16 mouse cellular contexts compared by ENCODE assay signal in the genomic region with DNA sequence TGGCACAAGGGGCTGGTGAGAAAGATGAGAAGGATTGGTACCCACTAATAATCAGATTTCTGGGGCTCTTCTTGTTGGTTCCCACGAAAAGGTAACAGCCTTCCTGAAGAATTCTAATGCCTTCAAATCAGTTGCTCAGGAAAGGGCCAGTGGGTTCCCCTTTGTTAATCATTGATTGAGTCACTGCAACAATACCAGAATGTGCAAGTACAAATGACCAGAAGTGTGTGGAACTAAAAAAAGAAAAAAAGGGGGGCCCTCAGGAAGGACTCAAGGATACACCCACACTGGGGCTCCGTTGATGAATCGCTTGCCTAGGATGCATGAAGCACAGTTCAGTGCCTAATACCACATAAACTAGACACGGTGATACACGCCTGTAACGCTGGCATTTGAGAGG.
DNase-seq lines count a peak whose midpoint lies in the region; ATAC-seq lines count a peak whose summit lies in the region.
"Had no signal": no experiment of that assay in that cellular context is flagged by ENCODE, and none has a peak within 500 bp of the region (broad histone marks: within the 10 kb centered on the region; RNA-seq: fewer than 3 reads in every experiment).

No protein-coding gene starts in this region.

- peak; percentile 71 for DNase-seq in heart, adult 11 months
- no peak for DNase-seq in heart, adult 8-10 months (ENCODE audit: low spot score)
- peak; percentile 33 for DNase-seq in thymus, postnatal 4 days
- DNase-seq in thymus, adult 18-20 months = no peak
- DNase-seq in lung, adult 18-20 months = no peak
- DNase-seq in retina, postnatal 1 day = no peak
- no peak for DNase-seq in frontal cortex, postnatal 14 days (ENCODE audit: low spot score in 2 of 2)
- DNase-seq: adrenal gland, adult 8-10 months; cerebellum, adult 8-10 months; heart, postnatal 4 days; right cerebral cortex, postnatal 25 days had no signal

- H3K4me2 ChIP-seq in liver, embryonic 16.5 days (ENCODE audit: low read depth, low read length) = no peak overlapping the region
- H3K4me2 ChIP-seq: heart, embryonic 11.5 days; limb, embryonic 13.5 days; midbrain, embryonic 13.5 days had no signal

- H3K27me3 ChIP-seq in liver, embryonic 16.5 days (ENCODE audit: control insufficient read depth, insufficient read depth, low read depth, low read length) = peaks cover 7% of the 10 kb centered on the region; the same call in 1 of the 2 replicates
- H3K27me3 ChIP-seq: limb, embryonic 13.5 days; midbrain, embryonic 13.5 days had no signal

- no peak overlapping the region for H3K4me3 ChIP-seq in liver, embryonic 16.5 days (ENCODE audit: low read depth, low read length)
- H3K4me3 ChIP-seq: limb, embryonic 13.5 days; midbrain, embryonic 13.5 days had no signal

- H3K9me3 ChIP-seq in liver, embryonic 16.5 days (replicated peaks; ENCODE audit: control insufficient read depth, low read length) = no peaks in the 10 kb centered on the region
- H3K9me3 ChIP-seq: limb, embryonic 13.5 days; midbrain, embryonic 13.5 days had no signal

- peaks cover 10% of the 10 kb centered on the region for H3K4me1 ChIP-seq in liver, embryonic 16.5 days (ENCODE audit: control insufficient read depth, low read depth, low read length)

- peak overlapping the region; percentile 33; the same call in 1 of the 2 replicates for H3K27ac ChIP-seq in liver, embryonic 16.5 days (ENCODE audit: low read length)
- H3K27ac ChIP-seq: limb, embryonic 13.5 days; midbrain, embryonic 13.5 days had no signal

- peak; percentile 45; the same call in 1 of the 2 replicates for ATAC-seq in liver, embryonic 16.5 days (ENCODE audit: low read depth)
- ATAC-seq: forebrain, embryonic 14.5 days; midbrain, embryonic 13.5 days had no signal

- H3K36me3 ChIP-seq in liver, embryonic 16.5 days (ENCODE audit: control insufficient read depth, insufficient read depth) = no peaks in the 10 kb centered on the region
- H3K36me3 ChIP-seq: limb, embryonic 13.5 days; midbrain, embryonic 13.5 days had no signal

- WGBS in liver, embryonic 16.5 days (ENCODE audit: insufficient replicate concordance) = 56% methylated on average over 6 of the region's 6 CpGs

- no peak overlapping the region for H3K9ac ChIP-seq in liver, embryonic 16.5 days (ENCODE audit: low read depth, low read length)
- H3K9ac ChIP-seq: limb, embryonic 13.5 days; midbrain, embryonic 13.5 days had no signal

Comparison
In these comparisons a context has a peak if more than half of its experiments do, and no peak if none do; other contexts are left out.
1. DNase-seq: peak in heart, adult 11 months (single experiment) and thymus, postnatal 4 days (single experiment); none in heart, adult 8-10 months (single experiment), thymus, adult 18-20 months (0 of 2), lung, adult 18-20 months (0 of 2), retina, postnatal 1 day (single experiment) and frontal cortex, postnatal 14 days (0 of 2).